Mouse (Mus musculus) gastrocnemius, postnatal 14 days (tissue): ENCODE results near the gene Fgfrl1. TPM values are rescaled to one million over a fixed set of nuclear protein-coding genes. Genes with fewer than 3 reads are reported as not detected.
A peak's percentile ranks its signal among the peaks of the same experiment; 100 is the strongest.

Experiments
- DNase-seq: peaks from one replicate; pipeline ENCODE4 v3.0.0; 2021; ENCODE audit warnings: mixed read lengths
- intact Hi-C: fragments of 180-260 bp; cut with DNase I; formaldehyde crosslinking; loops from one replicate; pipeline ENCODE4 v1.15.1; 2025; ENCODE audit warnings: low total_unique reads
- long read RNA-seq, 2 experiments: library from polyadenylated mRNA; stranded (forward); transcript quantifications; one replicate each; pipeline ENCODE4 v2.0.0; 2021
- total RNA-seq, 2 experiments: library from RNA; stranded (reverse); gene quantifications; 2 replicates each; pipeline ENCODE4 v1.2.3; 2021

The Fgfrl1 gene
- 10 to 100 TPM; 31.9 to 45.4 TPM for total RNA-seq
- long read RNA-seq, experiment 1, transcript Fgfrl1-201 (7 exons, 2,329 nt), result major isoform, 16 of 29 reads
- long read RNA-seq, experiment 1, partial matches to known transcripts, result 7 of 29 reads
- long read RNA-seq, experiment 1, other reads (novel, unspliced or antisense), result 4 of 29 reads
- long read RNA-seq, experiment 2, transcript Fgfrl1-201 (7 exons, 2,329 nt), result major isoform, 21 of 30 reads
- long read RNA-seq, experiment 2, partial matches to known transcripts, result 4 of 30 reads
- long read RNA-seq, experiment 2, other reads (novel, unspliced or antisense), result 5 of 30 reads

DNA sequence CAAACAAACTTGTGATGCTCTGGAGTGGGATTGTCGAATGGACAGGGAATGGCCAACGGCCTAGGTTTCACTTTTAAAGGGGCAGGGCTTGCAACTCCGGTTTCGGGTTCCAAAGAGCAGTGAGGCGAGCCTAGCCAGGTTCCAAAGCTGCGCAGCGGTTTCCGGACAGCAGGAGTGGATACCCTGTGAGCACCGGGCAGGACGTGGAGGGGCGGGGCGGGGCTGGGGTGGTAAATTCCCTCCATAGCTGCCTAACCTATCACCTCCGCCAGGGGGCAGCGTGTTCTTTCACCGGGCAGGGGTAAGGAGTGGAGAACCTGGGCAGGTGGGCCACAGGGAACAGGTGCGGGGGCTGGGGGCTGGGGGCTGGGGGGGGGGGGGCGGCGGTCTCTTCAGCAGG, at the start of gene Fgfrl1:
Fgfrl1 (plus strand) TSS at position 112 of the 400 bp plus-strand sequence.
- DNase-seq, result peak; percentile 59
- intact Hi-C loops, result loop anchor here (5.0 kb wide), 1 partner anchor 35 kb away; no protein-coding TSS in a partner anchor

GRCm38 (mm10) chr5:108643674-108644073, 48.5 kb upstream of the Fgfrl1 start:
- intact Hi-C loops, result loop anchor here (10.0 kb wide), 1 partner anchor 279 kb away; the partner anchor contains the start of gene Gm42517
- DNase-seq, result no peak

- intact Hi-C loops, result loop anchor here (10.0 kb wide), 1 partner anchor 281 kb away; the partner anchor contains the start of gene Gm42517
- peak; percentile 56 for DNase-seq
Measured at GRCm38 (mm10) chr5:108645651-108646342, 46.4 kb upstream of the Fgfrl1 start.

DNA sequence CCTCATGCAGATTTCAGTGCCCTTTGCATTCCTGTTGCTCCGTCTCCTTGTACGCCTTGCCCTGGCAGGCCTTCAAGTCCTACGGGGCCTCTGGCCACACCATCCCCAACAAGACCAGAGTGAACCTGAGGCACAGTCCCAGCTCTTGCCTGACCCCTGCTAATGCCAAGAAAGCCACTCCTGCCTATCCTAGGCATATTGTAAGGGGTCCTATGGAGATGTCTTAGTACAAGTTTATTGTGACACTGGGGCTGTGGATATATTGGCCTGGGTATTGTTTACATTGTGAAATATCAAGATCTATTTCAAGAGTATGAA, 45.9 kb upstream of the Fgfrl1 start:
- intact Hi-C loops, result loop anchor here (10.0 kb wide), 1 partner anchor 282 kb away; the partner anchor contains the start of gene Gm42517
- no peak for DNase-seq

GRCm38 (mm10) chr5:108647311-108647710, 44.9 kb upstream of the Fgfrl1 start:
- intact Hi-C loops, result loop anchor here (10.0 kb wide), 1 partner anchor 283 kb away; the partner anchor contains the start of gene Gm42517
- no peak for DNase-seq

DNA sequence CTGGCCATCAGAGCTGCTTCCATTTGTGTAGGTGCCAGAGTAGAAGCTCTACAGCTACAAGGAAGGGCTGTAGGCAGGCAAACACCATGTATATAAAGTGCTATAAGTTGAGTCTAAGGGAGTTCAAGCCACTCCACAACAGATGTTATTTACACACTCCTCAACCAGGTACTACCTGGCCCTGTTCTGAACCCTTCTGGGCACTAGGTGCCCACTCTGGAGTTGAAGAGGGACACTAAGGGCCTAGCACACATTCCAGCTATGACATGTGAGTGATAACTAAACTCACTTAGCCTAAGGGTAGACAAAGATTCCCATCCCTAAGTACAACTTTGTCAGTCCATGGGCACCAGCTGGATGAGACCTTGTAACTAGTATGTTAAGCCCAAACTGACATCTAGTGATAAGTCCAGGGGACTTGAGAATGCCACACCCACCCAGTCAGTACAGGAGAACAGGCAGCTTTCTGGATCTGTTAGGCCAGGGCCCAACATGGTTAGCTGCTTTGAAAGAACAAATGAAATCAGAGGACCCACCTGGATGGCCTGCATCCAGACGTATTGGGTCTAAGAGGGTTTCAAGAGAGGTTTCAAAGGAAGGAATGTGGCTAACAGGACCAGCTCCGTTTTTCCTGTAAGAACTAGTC, 44.2 kb upstream of the Fgfrl1 start:
- no peak for DNase-seq
- intact Hi-C loops, result loop anchor here (10.0 kb wide), 1 partner anchor 283 kb away; the partner anchor contains the start of gene Gm42517

GRCm38 (mm10) chr5:108648937-108649576, 43.1 kb upstream of the Fgfrl1 start:
- intact Hi-C loops, result loop anchor here (10.0 kb wide), 1 partner anchor 284 kb away; the partner anchor contains the start of gene Gm42517
- no peak for DNase-seq

- DNase-seq, result no peak
- intact Hi-C loops, result loop anchor here (5.0 kb wide), 1 partner anchor 223 kb away; no protein-coding TSS in a partner anchor
Measured at GRCm38 (mm10) chr5:108650341-108650740, 41.8 kb upstream of the Fgfrl1 start.

GRCm38 (mm10) chr5:108651136-108651720, 41.0 kb upstream of the Fgfrl1 start:
- intact Hi-C loops, result loop anchor here (5.0 kb wide), 1 partner anchor 224 kb away; no protein-coding TSS in a partner anchor
- DNase-seq, result no peak

- no peak for DNase-seq
- intact Hi-C loops, result loop anchor here (5.0 kb wide), 1 partner anchor 225 kb away; no protein-coding TSS in a partner anchor
Measured at GRCm38 (mm10) chr5:108651823-108652222, 40.4 kb upstream of the Fgfrl1 start.

DNA sequence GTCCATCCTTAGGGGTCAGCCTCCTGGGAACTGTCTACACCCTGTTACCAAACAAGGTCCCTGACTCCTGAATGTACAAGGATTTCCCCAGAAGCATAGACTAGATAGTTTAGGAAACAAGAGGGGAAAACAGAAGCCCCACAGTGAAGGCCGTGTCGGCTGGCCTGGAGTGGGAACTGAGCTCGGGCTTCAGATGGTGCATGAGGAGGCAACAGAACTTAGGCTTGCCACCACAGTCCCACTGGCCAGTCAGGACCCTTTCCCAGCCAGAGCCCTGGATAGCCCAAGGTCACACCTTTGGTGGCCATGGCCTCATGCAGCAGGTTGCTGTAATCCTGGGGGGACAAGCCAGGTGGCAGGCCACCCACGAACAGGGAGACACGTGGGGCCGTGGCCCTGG, 38.8 kb upstream of the Fgfrl1 start:
- intact Hi-C loops, result loop anchor here (5.0 kb wide), 1 partner anchor 226 kb away; no protein-coding TSS in a partner anchor
- no peak for DNase-seq

GRCm38 (mm10) chr5:108654444-108654990, 37.7 kb upstream of the Fgfrl1 start:
- no peak for DNase-seq
- intact Hi-C loops, result loop anchor here (5.0 kb wide), 1 partner anchor 227 kb away; no protein-coding TSS in a partner anchor

GRCm38 (mm10) chr5:108655381-108655780, 36.8 kb upstream of the Fgfrl1 start:
- no peak for DNase-seq
- intact Hi-C loops, result no loop called here

DNA sequence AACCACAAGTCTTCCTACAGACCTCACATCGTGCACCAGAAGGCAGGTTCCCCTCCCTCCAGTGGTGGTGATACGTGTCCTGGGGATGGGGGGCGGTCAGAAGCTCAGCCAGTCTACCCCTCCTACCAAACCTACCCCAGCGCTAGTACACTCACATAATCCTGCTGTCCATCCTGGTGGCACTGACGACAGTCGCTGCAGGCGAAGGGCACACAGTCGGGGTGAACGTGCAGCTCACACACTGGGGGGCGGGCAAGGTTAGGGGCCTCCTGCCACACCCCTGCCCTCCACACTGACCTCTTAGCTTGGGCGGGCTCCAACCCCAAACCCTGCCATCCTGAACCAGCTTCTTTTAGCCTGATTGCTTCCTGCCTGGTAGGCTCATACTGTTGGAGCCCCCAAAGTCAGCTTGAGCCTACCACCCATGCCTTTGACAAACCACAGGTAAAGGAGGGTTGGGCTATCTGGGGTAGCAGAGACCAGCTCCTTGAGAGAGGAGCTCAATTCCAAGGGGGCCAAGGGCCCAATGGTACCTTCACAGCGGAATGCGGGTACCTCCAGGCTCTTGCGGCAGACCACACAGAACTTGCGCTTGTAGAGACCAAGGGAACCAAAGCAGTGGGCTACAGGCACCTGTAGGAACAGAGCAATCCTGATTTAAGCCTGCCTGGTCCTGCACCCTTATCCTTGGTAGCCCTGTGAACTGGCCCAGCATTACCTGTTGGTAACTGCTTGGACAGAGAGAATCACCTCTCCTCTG, 36.1 kb upstream of the Fgfrl1 start:
- intact Hi-C loops, result no loop called here
- DNase-seq, result no peak

- DNase-seq, result no peak
- intact Hi-C loops, result no loop called here
Measured at GRCm38 (mm10) chr5:108657406-108657805, 34.8 kb upstream of the Fgfrl1 start.

DNA sequence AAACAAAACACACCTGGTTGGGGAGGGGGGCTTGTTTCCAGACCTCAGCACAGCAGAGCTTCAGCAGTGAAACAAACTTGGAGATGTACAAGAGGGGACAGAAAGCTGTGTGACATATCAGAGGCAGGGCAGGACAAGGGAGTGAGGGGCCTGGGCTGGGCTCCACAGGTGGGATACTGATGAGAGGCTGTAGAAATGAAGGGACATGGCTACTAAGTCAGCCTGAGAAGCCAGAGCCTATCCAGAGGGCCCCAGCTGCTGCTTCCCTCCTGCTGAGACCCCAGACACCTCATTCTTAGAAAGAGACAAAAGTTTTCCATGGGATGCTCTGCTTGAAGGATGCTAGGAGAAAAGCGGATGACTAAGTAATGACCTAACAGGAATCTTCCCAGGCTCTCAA, 33.6 kb upstream of the Fgfrl1 start:
- DNase-seq, result no peak
- intact Hi-C loops, result no loop called here

DNA sequence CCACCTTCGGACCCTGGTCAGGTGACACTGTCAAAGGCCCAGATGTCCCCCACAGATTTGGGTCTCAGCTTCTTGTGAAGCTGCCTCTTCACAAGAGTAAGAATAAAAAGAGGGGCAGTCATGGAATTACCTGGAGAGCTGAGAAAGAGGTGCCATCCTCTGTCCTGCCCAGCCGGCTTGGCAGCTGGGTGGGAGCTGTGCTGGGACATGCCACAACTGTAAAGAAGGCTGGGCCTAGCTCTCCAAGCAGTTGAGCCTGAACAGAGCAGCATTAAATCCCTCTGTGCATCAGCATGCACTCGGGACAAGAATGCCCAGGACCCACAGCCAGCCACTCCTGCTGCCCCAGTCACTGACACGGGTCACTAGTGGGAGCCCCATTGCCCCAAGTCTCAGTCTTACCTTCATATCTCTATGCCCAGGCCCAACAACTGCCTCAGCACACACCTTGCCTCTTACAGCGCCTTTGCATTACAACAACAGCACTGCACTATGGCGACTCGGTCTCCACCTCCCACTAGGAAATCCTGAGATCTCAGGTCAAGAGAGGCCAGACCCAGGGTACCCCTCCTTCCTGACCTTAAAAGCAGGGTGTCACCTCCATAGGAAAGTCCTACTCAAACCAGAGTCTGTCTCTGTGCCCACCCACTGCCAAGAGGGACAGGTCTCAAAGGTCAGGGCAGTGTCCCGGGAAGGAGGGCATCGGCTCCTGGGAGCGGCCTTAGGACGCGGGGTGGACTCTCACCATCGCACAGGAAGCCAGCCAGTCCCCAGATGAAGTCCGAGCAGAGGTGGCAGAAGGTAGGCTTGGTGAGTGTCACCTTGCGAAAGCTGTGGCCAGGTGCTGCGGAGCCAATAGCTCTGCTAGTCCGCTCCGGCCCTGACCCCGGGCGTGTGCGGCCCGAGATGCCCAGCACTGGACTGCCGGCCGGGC, 32.2 kb upstream of the Fgfrl1 start, which contains the start of gene Idua:
Idua (plus strand) TSS at position 634 of the 934 bp plus-strand sequence.
- intact Hi-C loops, result no loop called here
- DNase-seq, result no peak
